Mouse (Mus musculus): Measurements from ENCODE around the gene Slc25a17.

Gene Slc25a17

DNA sequence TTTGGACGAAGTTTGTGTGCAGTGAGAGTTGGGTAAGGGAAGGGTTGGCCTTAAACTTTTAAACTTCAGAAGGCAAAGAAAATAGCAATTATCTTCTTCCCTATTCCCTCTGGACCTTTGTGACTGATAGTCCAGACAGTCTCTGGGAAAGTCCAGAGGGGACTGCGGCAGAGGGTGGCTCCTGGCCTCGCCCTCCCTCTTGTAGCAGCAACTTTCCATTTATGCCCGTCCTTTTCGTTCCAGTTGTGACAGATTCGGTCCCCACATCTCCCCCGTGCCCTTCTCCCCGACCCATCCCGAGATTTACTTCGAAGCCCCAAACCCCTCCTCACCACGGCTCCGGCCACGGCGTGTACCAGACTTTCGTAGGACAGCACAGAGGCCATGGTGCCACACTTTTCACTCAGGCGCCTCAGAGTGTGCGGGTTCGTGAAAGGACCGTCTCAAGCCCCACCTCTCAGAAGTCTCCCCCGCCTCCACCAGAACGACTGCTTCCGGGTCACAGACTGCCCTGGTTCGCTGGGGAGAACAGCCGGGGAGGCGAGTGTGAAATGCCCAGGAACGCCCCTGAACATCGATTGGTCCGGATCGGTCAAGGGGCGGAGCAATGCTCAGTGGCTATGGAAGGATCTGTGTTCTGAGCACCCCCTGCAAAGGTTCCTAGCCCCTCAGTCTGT, at the start of gene Slc25a17:
TSS of gene Slc25a17 (minus strand) at position 468 of the 677 bp plus-strand sequence.
- DNase-seq = peak; percentile 97

DNA sequence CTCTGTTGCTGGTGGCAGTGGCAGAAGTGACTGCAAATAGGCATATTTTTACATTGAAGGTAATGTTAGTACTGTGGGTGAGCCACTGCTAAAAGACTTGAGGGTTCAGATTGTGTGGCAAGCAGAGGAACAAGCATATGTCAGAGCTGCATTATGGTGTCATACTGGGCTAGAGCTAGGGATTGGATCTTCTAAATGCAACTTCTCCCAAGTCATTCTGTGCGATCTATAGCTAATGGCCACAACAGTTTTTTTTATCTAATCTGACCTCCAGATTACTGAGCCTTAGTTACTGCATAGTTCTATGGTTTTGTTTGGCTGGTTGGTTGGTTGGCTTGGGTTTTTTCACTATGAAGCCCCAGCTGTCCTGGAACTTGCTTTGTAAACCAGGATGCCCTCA, 47.6 kb upstream of the Slc25a17 start, which contains the start of gene Dnajb7:
TSS of gene Dnajb7 (minus strand) at position 101 of the 400 bp plus-strand sequence.
- DNase-seq = no peak

DNA sequence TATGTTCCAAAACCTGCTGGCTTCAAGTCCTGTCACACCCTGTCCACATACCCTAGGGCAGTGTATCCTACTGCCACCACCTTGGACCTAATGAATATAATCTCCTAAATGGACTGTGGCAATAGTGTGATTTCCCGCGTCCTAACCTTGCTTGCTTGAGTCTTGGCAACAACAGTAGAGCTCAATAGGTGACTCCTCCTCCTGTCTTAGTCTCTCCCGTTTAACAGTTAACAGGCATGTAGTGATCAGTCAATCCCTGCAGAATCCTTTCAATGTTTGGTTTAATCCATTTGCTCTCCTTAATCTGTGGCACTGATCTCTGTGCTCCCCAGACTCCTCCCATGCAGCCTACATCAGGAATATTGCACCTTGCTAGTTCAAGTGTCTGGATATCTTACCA, 44.4 kb upstream of the Slc25a17 start:
- no peak for DNase-seq

DNA sequence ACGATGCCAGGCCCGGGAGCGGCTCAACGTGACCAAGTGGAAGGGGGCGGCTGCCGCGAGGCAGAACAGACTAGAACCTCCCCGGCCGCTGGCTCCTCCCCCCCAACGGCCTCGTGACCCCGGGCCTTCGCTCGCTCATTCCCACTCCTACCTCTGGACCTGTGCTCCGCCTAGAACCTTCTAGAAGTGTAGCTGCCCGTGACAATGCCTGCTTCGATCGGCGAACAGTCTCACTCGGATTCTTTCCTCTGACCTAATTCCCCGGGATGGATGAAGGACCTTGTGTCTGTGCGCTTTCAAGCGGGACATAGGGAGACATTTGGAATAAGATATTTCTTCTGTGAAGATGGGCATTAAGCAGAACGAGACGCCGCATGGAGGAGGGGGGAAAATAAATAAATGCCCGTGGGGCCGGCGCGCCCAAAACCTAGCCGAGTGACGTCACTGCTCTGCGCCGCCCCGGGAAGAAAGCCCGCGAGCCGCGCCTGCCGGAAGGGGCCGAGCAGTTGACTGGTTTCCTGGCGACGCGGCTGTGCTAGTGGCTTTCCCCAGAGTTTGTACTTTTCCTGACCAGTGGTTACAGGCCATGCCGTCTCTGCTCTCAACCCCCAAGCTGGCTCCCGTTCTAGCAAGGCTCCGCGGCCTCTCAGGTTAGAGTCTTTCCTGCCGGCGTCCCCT, 39.2 kb upstream of the Slc25a17 start, which contains the start of the genes St13 and Xpnpep3:
TSS of gene St13 (minus strand) at position 440 of the 678 bp plus-strand sequence.
TSS of gene Xpnpep3 (plus strand) at position 501 of the 678 bp plus-strand sequence.
- DNase-seq = peak; percentile 98

DNA sequence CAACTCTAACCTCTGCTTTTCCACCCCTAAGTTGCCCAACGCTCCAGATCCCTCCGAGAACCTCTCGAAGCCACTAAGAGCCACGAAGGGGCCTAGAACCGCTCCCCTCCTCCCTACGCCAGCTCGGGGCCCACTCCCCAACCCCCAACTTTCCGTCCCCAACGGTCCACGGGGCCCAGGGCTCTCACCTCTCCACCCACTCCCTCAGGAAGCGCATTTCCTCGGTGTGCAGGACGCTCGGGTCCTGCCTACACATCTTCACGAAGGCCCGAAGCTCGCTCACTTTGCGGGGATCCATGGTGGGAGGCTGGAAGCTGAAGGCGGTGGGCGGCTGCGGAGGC, 38.7 kb upstream of the Slc25a17 start:
- no peak for DNase-seq

DNA sequence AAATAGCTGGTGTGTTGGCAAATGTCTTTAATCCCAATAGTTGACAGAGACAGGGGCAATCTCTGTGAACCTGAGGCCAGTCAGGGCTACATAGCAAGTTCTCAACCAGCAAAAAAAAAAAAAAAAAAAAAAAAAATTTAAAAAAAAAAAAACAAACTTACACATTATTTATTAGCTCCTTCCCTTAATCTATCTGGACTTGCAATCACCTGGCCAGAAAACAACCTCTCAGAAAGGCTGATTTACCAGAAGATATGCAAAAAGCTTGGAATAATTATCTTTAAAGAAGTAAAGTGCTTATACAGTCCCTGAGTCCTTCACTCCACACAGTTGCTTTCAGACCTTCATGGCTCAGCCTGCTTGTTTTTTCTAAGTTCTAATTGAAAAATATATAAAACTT, 37.6 kb upstream of the Slc25a17 start:
- no peak for DNase-seq

GRCm38 (mm10) chr15:81394211-81394915, 33.8 kb upstream of the Slc25a17 start:
- no peak for DNase-seq

DNA sequence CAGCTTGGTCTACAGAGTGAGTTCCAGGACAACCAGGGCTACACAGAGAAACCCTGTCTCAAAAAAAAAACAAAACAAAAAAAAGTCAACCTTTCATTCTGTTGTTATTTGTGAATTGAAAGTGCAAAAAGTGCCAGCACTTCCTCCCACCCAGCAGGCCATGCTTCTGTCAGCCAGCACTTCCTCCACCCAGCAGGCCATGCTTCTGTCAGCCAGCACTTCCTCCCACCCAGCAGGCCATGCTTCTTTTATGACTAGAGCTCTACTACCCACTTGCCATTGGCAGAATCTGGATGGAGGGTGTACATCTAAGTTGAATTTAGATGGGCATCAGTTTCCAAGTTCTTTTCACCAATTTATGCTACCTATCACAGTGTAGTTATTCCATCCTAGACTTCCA, 32.4 kb upstream of the Slc25a17 start:
- peak; percentile 43 to 49 for DNase-seq

DNA sequence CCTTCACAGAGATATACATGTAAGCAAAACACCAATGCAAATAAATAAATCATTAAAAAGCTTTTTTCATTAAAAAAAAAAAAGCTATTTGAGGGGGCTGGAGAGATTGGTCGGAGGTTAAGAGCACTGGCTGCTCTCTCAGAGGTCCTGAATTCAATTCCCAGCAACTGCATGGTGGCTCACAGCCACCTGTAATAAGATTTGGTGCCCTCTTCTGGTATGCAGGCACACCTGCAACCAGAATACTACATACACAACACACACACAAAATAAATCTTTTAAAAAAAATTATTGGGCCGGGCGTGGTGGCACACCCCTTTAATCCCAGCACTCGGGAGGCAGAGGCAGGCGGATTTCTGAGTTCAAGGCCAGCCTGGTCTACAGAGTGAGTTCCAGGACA, 25.7 kb upstream of the Slc25a17 start:
- no peak for DNase-seq

- no peak for DNase-seq
Observed at GRCm38 (mm10) chr15:81378845-81379244, 18.2 kb upstream of the Slc25a17 start.

- no peak for DNase-seq
Observed at GRCm38 (mm10) chr15:81374621-81375020, 14.0 kb upstream of the Slc25a17 start.

DNA sequence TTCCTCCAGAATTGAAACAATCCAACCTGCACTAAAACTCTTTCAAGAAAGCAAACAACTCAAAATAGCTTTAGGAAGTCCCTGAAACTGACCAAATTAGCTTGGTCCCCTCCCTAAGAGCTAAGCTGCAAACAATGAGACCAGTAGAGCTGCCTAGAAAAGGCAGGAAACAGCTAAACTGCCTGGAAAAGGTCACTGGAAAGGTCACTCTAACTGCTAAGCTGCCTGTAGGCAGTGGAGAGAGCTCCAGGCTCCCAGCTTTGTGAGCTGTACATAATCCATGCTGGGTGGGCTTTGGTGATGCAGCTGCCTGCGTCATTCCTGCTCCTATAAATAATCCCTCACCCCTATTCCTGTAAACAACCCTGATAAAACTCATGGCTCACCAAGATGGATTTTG, 9.7 kb upstream of the Slc25a17 start:
- DNase-seq = no peak

GRCm38 (mm10) chr15:81368601-81369000, 8.0 kb upstream of the Slc25a17 start:
- DNase-seq = no peak

DNA sequence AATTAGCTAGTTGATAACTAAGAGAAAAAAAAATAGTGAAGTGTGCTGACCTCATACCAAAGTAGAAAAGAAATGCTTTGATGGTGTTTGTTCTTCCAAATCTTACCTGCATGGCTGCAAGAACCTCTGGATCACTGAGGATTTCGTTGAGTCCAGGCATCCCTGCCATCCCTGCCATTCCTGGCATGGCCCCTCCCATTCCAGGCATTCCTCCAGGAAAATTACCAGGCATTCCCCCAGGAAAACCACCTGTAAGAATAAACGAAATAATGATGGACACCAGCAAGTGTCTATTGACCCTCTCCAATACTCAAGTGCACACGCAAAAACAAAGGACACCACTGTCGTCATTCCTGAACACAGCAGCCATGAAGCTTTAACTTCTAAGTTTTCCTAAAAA, 5.6 kb upstream of the Slc25a17 start:
- no peak for DNase-seq

GRCm38 (mm10) chr15:81365246-81365645, 4.6 kb upstream of the Slc25a17 start:
- DNase-seq = no peak

- DNase-seq = no peak
Observed at GRCm38 (mm10) chr15:81364271-81364670, 3.7 kb upstream of the Slc25a17 start.

GRCm38 (mm10) chr15:81362501-81362900, 1.9 kb upstream of the Slc25a17 start:
- no peak for DNase-seq

DNA sequence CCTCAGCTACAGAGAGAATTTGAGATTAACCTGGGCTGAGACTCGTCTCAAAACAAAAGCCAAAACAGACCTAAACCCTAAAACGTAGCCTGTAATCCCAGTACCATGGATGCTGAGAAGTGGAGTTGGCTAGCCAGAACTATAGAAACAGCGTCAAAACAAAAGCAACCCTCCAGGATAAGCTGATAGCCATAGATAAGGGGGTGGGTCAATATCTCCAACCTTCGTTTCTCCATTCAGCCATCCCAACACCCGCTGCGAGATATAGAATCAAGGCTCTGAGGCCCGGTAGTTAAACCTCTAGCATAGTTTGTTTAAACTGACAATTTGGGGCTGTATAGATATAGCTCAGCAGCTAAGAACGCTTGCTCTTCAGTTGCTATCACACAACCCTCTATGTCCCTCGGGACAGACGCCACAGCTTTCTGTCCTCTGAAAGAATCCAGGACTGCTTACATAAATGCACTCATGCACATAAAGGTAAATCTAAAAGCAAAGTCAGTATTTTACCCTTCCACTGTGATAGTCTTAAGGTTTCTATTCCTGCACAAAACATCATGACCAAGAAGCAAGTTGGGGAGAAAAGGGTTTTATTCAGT, 904 bp upstream of the Slc25a17 start:
- DNase-seq = no peak

GRCm38 (mm10) chr15:81361022-81361404, 401 bp upstream of the Slc25a17 start:
- DNase-seq = no peak

DNA sequence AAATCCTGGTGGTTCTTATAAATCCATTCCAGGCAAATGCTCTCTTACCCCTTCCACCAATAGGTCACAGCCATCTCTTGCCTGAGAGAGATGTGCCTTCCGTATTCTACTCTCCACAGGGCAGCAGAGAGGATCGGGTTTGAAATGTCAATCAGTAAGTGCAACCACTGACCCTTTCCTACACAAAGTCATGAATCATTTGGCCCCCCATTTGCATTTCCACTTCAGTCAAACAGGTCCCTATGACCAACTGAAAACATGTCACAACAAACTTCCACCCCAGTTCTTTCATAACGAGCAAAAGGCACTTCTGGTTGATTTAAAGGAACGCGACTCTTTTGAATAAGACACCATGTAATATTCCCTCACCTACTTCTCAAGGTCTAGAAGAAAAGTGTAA, 1.2 kb downstream of the Slc25a17 start:
- no peak for DNase-seq

DNA sequence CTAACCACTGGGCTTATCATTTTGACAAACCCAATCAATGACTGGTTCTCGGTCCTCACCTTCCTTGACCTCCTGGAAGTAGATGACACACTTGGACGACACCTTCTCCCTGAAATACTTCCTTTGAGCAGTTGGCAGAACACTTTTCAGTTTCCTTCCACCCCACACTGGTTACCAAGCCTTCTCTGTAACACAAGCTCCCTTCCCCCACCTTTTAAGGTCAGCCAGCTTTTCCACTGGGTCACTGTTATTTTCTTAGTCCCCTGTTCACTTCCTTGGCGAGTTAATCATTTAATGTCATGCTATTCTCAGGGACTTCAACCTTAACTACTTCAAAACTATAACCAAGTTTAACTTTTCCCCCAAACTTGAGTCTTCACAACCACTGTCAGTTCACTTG, 1.7 kb downstream of the Slc25a17 start:
- no peak for DNase-seq

- no peak for DNase-seq
Observed at GRCm38 (mm10) chr15:81356946-81357345, 3.7 kb downstream of the Slc25a17 start.

DNA sequence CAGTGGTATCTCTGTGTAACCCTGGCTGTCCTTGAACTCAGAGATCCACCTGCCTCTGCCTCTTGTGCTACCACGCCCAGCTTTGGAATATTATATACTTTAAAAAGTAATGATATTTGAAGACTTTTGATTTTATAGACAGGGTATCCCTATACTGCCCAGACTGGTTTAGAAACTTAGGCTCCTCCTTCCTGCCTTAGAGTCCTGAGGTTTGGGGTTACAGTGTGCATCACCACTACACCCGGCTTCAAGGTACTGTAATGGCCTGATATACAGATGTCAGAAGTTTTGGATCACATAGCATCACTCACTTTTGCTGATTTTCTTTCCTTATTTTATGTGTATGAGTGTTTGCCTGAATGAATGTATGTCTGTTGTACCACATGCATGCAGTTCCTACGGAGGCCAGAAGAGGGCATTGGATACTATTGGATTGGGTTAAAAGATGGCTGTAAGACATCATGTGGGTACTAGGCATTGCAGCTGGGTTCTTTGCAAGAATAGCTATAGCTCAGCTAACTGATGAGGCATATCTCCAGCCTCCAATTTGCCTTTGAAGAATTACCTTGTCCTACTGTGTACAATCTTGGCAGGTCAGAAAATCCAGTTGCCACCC, 5.4 kb downstream of the Slc25a17 start:
- peak in 1 of 2 experiments; percentile 57 for DNase-seq
